Mouse (Mus musculus): ENCODE data around the gene Dbf4.

DNA sequence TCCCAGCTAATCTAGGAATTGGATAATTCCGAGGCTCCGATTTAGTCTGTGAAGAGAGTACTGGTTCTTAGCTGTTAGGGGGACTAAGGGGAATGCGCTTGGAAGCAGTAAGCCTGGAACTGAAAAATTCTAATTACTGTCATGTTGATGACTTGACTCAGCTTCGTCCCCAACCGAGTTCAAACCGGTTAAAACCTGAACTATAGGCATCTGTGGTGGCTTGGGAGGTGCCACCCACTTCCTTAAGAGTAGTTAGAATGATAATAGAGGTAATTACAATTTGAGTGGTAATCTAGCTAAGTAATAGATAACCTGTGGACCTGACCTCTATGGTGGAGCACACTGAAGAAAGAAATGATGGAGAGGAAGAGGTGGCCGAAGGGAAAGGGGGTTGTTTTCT is 1.6 kb upstream of the Dbf4 start:
- TF ChIP-seq GATA1 (IDR thresholded peaks at IDR 0.05; ENCODE audit: borderline replicate concordance, low read length) (no peak), FLI1 (IDR thresholded peaks at IDR 0.05; ENCODE audit: low read length) (no peak)
